Comparison of ENCODE assay signal across 8 mouse cellular contexts in the genomic region with DNA sequence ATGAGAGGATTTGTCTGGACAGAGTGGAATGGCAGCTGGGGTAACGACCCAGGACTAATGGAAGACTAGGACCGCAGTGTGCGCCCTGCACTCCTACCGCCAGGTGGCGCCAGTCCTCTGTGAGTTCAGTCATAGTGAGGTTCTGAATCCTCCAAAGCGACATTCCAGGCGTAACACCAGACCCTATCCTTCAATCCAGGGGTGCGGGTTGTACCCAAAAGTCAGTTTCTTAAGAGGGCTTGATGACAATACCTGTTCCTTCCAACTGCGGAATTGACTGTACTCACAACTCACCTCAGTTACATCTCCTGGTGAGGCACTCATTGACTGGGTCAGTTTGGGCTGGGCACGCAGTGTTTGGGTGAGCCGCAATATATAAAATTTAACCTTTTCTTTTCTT. TPM values are rescaled to one million over a fixed set of nuclear protein-coding genes. Genes with fewer than 3 reads are reported as not detected.
A peak's percentile ranks its signal among the peaks of the same experiment; 100 is the strongest.
DNase-seq lines count a peak whose midpoint lies in the region; ATAC-seq and TF ChIP-seq lines count a peak whose summit lies in the region.

No protein-coding gene starts in this region.

- H3K27me3 ChIP-seq in cerebellum, adult 2 months (ENCODE audit: control insufficient read depth, insufficient read depth, low read length): no peaks in the 10 kb centered on the region
- H3K27me3 ChIP-seq in forebrain, postnatal 0 days (ENCODE audit: insufficient read depth, low read length): no peaks in the 10 kb centered on the region
- H3K27me3 ChIP-seq in hindbrain, embryonic 14.5 days (ENCODE audit: control insufficient read depth, insufficient read depth, low read length): no peaks in the 10 kb centered on the region

- TF ChIP-seq CTCF in cerebellum, adult 2 months (IDR thresholded peaks at IDR 0.05; ENCODE audit: borderline replicate concordance, insufficient read depth, low read depth, low read length): peak; percentile 99
- peak; percentile 98 for TF ChIP-seq CTCF in forebrain, postnatal 0 days (IDR thresholded peaks at IDR 0.05; ENCODE audit: low read depth)

- no peaks in the 10 kb centered on the region for H3K36me3 ChIP-seq in forebrain, postnatal 0 days (ENCODE audit: insufficient read depth)
- no peaks in the 10 kb centered on the region for H3K36me3 ChIP-seq in hindbrain, embryonic 14.5 days (replicated peaks; ENCODE audit: control insufficient read depth, insufficient read depth)

- ATAC-seq in forebrain, postnatal 0 days: peak; percentile 86
- peak; percentile 83 for ATAC-seq in hindbrain, embryonic 14.5 days (ENCODE audit: low FRiP score)

- no peak for TF ChIP-seq POLR2A in cerebellum, adult 2 months (IDR thresholded peaks at IDR 0.05; ENCODE audit: borderline replicate concordance, insufficient read depth, low read length)

- peak; percentile 87 for DNase-seq in Muller cell, postnatal 12 days (ENCODE audit: inconsistent ontology term)
- DNase-seq in cerebellum, adult 2 months: peak; percentile 75 to 86
- DNase-seq in forebrain, postnatal 0 days: peak; percentile 91
- DNase-seq in hindbrain, embryonic 14.5 days (ENCODE audit: low spot score): peak; percentile 95
- DNase-seq in layer of hippocampus, postnatal 36 days: peak; percentile 62 to 65
- DNase-seq in lung, postnatal 4 days: peak; percentile 72 to 81
- DNase-seq in right cerebral cortex, adult 18-20 months: peak; percentile 62
- DNase-seq in urinary bladder, postnatal 14 days (ENCODE audit: low spot score): peak; percentile 77

- H3K9me3 ChIP-seq in forebrain, postnatal 0 days (ENCODE audit: low read length): no peaks in the 10 kb centered on the region
- no peaks in the 10 kb centered on the region for H3K9me3 ChIP-seq in hindbrain, embryonic 14.5 days (ENCODE audit: control insufficient read depth, low read length)

- peak overlapping the region; percentile 17 for H3K4me3 ChIP-seq in cerebellum, adult 2 months (replicated peaks; ENCODE audit: insufficient read depth, low read depth, low read length)
- H3K4me3 ChIP-seq in forebrain, postnatal 0 days (ENCODE audit: low read depth, low read length): no peak overlapping the region
- no peak overlapping the region for H3K4me3 ChIP-seq in hindbrain, embryonic 14.5 days (replicated peaks; ENCODE audit: low read length)

- no peak overlapping the region for H3K27ac ChIP-seq in cerebellum, adult 2 months (ENCODE audit: insufficient read depth, low read length)
- H3K27ac ChIP-seq in forebrain, postnatal 0 days (ENCODE audit: low read depth, low read length): no peak overlapping the region
- no peak overlapping the region for H3K27ac ChIP-seq in hindbrain, embryonic 14.5 days

- no peak overlapping the region for H3K9ac ChIP-seq in forebrain, postnatal 0 days
- H3K9ac ChIP-seq in hindbrain, embryonic 14.5 days: no peak overlapping the region

- no peak overlapping the region; the same call in 1 of the 2 replicates for H3K4me2 ChIP-seq in forebrain, postnatal 0 days (ENCODE audit: low read depth)
- H3K4me2 ChIP-seq in hindbrain, embryonic 14.5 days (replicated peaks): 0 out of 2 replicates have a peak overlapping the region, but pooled peaks have one; percentile 17

- no peaks in the 10 kb centered on the region for H3K4me1 ChIP-seq in cerebellum, adult 2 months (ENCODE audit: control insufficient read depth, insufficient read depth, low read length)
- no peaks in the 10 kb centered on the region for H3K4me1 ChIP-seq in forebrain, postnatal 0 days (ENCODE audit: insufficient read depth)
- H3K4me1 ChIP-seq in hindbrain, embryonic 14.5 days (replicated peaks; ENCODE audit: control insufficient read depth, insufficient read depth, low read length): no peaks in the 10 kb centered on the region

- WGBS in cerebellum, adult 2 months: 14% methylated on average over 11 of the region's 11 CpGs
- WGBS in forebrain, postnatal 0 days: 19% methylated on average over 11 of the region's 11 CpGs
- 19% methylated on average over 11 of the region's 11 CpGs for WGBS in hindbrain, embryonic 14.5 days

RNA-seq across cellular contexts. Expression of a gene that starts 9.2 kb away (rescaled TPM):
- 4.9 and 5.4 TPM in 2 replicates for polyA plus RNA-seq in cerebellum, adult 2 months (2012; rRNA removed)
- 19.1 and 23.5 TPM in 2 replicates for total RNA-seq in forebrain, postnatal 0 days (2014; rRNA removed)
- polyA plus RNA-seq in forebrain, postnatal 0 days (2015; fragmentation: Nextera tagmentation; extraction: Ambion mirVana): 1.6 and 2.3 TPM in 2 replicates
- polyA plus RNA-seq in hindbrain, embryonic 14.5 days (2014; fragmentation: Nextera tagmentation; extraction: Ambion mirVana): 4.6 and 5.2 TPM in 2 replicates
- total RNA-seq in layer of hippocampus, postnatal 36 days (2021): 10 to 100 TPM; 16.5 to 18.6 TPM

RNA-seq across cellular contexts. Expression of a gene that starts 20.6 kb away (rescaled TPM):
- 46.3 and 54.8 TPM in 2 replicates for polyA plus RNA-seq in cerebellum, adult 2 months (2012; rRNA removed)
- 12.5 and 15.3 TPM in 2 replicates for total RNA-seq in forebrain, postnatal 0 days (2014; rRNA removed)
- 6.8 and 8.0 TPM in 2 replicates for polyA plus RNA-seq in forebrain, postnatal 0 days (2015; fragmentation: Nextera tagmentation; extraction: Ambion mirVana)
- polyA plus RNA-seq in hindbrain, embryonic 14.5 days (2014; fragmentation: Nextera tagmentation; extraction: Ambion mirVana): 12.5 and 14.8 TPM in 2 replicates
- total RNA-seq in layer of hippocampus, postnatal 36 days (2021): 10 to 100 TPM; 66.7 to 70.2 TPM
